Mouse (Mus musculus) testis, postnatal 14 days (tissue): Measurements from ENCODE around the gene Mrpl43.

ENCODE experiments used
- DNase-seq: peaks from one replicate; pipeline ENCODE4 v3.0.0; 2021; ENCODE audit warnings: low spot score

Mrpl43 gene

GRCm38 (mm10) chr19:44968329-44968728 lies 37.9 kb downstream of the Mrpl43 start:
- DNase-seq = no peak

DNA sequence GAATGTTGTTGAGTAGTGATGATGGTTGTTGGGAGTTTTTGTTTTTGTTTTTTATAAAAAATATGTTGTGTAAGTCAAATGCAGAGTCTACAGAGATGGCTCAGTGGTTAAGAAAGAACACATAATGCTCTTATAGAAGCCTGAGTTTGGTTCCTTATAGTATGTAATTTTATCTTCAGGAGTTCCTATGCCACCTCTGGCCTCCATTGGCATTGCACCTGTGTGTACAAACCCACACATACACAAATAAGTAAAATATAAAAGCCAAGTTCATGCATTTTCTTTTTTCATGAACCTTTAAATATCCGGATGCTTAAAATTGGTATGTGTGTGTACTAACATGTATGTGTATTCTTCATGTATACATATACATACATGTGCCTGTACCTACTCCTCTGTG lies 40.3 kb downstream of the Mrpl43 start:
- no peak for DNase-seq

DNA sequence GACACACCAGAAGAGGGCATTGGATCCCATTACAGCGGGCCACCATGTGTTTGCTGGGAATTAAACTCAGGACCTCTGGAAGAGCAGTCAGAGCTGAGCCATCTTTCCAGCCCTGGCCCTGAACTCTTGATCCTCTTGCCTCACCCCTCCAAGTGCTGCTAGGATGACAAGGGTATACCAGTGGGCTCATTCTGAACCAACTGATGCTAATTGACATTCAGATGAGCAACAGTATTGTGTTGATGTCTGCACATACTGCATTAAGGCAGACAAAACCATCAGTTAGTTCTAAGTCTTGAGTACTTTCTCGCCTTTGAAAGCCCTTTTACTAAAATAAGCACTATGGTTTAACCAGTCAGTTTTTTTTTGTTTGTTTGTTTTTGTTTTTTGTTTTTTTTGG lies 46.6 kb downstream of the Mrpl43 start:
- no peak for DNase-seq
